Mouse (Mus musculus) intestine, embryonic 14.5 days (tissue): ENCODE data around the gene Gm960. TPM values are rescaled to one million over a fixed set of nuclear protein-coding genes. Genes with fewer than 3 reads are reported as not detected.

Experiments used
- ATAC-seq: fragments of 200-750 bp; cut with Nextera tagmentation; replicated peaks from 2 replicates; pipeline ENCODE4 v1.8.0; 2017; ENCODE audit warnings: low read depth, moderate number of reproducible peaks, moderate TSS enrichment, moderate library complexity; ENCODE audit not compliant: low FRiP score, low TSS enrichment
- DNase-seq: peaks from one replicate; pipeline ENCODE4 v3.0.0-alpha.2; 2018; ENCODE audit warnings: low spot score
- H3K27ac ChIP-seq: fragments of 300-500 bp; sonication (generic); 2 replicates; pipeline ENCODE4 v1.5.1; 2014; ENCODE audit warnings: low read depth, mild to moderate bottlenecking, control low read depth
- H3K27me3 ChIP-seq: fragments of 300-500 bp; sonication (generic); replicated peaks from 2 replicates; pipeline ENCODE4 v1.6.1; 2014; ENCODE audit warnings: low read length, control low read depth; ENCODE audit not compliant: control insufficient read depth, insufficient read depth
- H3K36me3 ChIP-seq: fragments of 300-500 bp; sonication (generic); 2 replicates; pipeline ENCODE4 v1.6.1; 2014; ENCODE audit warnings: low read length, control low read depth; ENCODE audit not compliant: control insufficient read depth, insufficient read depth
- H3K4me1 ChIP-seq: fragments of 300-500 bp; sonication (generic); replicated peaks from 2 replicates; pipeline ENCODE4 v1.6.1; 2014; ENCODE audit warnings: low read length, control low read depth, mixed read lengths; ENCODE audit not compliant: control insufficient read depth, insufficient read depth
- H3K4me2 ChIP-seq: fragments of 300-500 bp; sonication (generic); 2 replicates; pipeline ENCODE4 v1.6.1; 2014; ENCODE audit warnings: low read length
- H3K4me3 ChIP-seq: fragments of 300-500 bp; sonication (generic); 2 replicates; pipeline ENCODE4 v1.5.1; 2014; ENCODE audit warnings: low read depth, low read length, control low read depth, mixed read lengths
- H3K9ac ChIP-seq: fragments of 300-500 bp; sonication (generic); 2 replicates; pipeline ENCODE4 v1.6.1; 2014; ENCODE audit warnings: mild to moderate bottlenecking, low read length
- H3K9me3 ChIP-seq: fragments of 300-500 bp; sonication (generic); 2 replicates; pipeline ENCODE4 v1.6.1; 2016; ENCODE audit warnings: low read length, control low read depth; ENCODE audit not compliant: control insufficient read depth
- WGBS: fragments of 180-500 bp; shearing (Covaris S2); extraction: QIAGEN DNeasy Blood & Tissue Kit; methylation state at CpG from one replicate; pipeline ENCODE4 v1.1.7; 2014; 5-methylcytosine and 5-hydroxymethylcytosine counted together
- polyA plus RNA-seq: library from polyadenylated mRNA; unstranded; fragments of >200 nt; fragmentation: Nextera tagmentation; extraction: Ambion mirVana; gene quantifications from 2 replicates; pipeline ENCODE4 v1.2.1, GENCODE M21; 2014

Gm960 gene
- polyA plus RNA-seq, 1 experiment from 2014 or later, result 3.8 TPM

DNA sequence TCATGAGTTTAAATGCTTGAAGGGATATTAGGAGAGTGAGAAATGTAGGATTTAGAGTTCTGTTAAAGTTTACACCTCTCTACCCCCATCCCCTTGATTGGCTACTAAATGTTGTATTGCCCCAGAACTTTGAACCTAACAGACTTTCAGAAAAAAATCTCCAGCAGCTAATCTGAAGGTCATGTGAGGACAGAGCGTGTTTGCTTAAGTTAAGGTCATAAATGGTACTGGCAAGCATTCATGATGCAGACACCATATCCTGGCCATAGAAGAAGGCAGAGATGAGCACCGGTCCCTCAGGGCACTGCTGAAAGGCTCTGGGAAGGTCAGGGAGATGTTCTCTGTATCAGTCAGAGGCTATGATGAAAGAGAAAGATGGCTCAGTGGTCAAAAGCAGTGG lies 18.8 kb upstream of the Gm960 start:
- WGBS, result 90% methylated on average over 2 of the region's 2 CpGs
- Histone ChIP-seq H3K4me1 (0 out of 2 replicates have a peak, but pooled peaks cover 2% of the 10 kb centered on the region), H3K9ac (no peak overlapping the region), H3K4me2 (no peak overlapping the region), H3K4me3 (no peak overlapping the region), H3K27me3 (peaks cover 27% of the 10 kb centered on the region), H3K9me3 (no peaks in the 10 kb centered on the region), H3K27ac (no peak overlapping the region), H3K36me3 (no peaks in the 10 kb centered on the region)
- DNase-seq (no peak), ATAC-seq (no peak)

- no peak overlapping the region for H3K4me3 ChIP-seq
- ATAC-seq (no peak), DNase-seq (no peak)
- H3K9me3 ChIP-seq, result no peaks in the 10 kb centered on the region
- 95% methylated on average over 14 of the region's 14 CpGs for WGBS
- H3K36me3 ChIP-seq, result no peaks in the 10 kb centered on the region
- 0 out of 2 replicates have a peak, but pooled peaks cover 2% of the 10 kb centered on the region for H3K4me1 ChIP-seq
- H3K27ac ChIP-seq, result no peak overlapping the region
- no peak overlapping the region for H3K9ac ChIP-seq
- H3K4me2 ChIP-seq, result no peak overlapping the region
- H3K27me3 ChIP-seq, result peaks cover 33% of the 10 kb centered on the region
Measured at GRCm38 (mm10) chr19:4716756-4717155, 18.3 kb upstream of the Gm960 start.

DNA sequence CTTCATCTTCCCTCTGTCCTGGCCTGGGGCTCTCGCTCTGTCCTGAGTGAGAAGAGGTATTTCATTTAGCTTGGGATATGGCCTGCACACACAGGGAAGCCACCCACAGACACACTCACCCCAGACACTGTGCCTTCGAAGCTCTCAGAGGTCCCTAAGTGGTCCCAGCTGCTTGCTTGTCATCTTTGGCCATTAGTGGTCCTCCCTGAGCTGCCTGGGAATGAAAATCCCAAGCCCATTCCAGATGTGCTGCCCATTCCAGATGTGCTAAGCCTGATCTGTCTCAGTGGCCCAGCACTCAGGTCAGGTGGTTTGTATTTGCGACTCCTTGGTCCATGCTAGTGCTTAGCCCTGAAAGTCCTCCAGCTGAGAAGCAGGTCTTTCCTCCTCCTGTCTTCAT lies 15.4 kb upstream of the Gm960 start:
- no peak for ATAC-seq
- WGBS, result 63% methylated on average over 3 of the region's 3 CpGs

GRCm38 (mm10) chr19:4712781-4713526 lies 14.5 kb upstream of the Gm960 start:
- ATAC-seq (no peak), DNase-seq (no peak)
- H3K4me2 ChIP-seq, result peak overlapping the region; percentile 99
- H3K9me3 ChIP-seq, result no peaks in the 10 kb centered on the region
- H3K27me3 ChIP-seq, result peaks cover 54% of the 10 kb centered on the region
- H3K36me3 ChIP-seq, result no peaks in the 10 kb centered on the region
- 49% methylated on average over 13 of the region's 13 CpGs for whole genome bisulfite sequencing
- no peak overlapping the region for H3K27ac ChIP-seq
- peak overlapping the region; percentile 61 for H3K4me3 ChIP-seq
- no peak overlapping the region for H3K9ac ChIP-seq
- H3K4me1 ChIP-seq, result 0 out of 2 replicates have a peak, but pooled peaks cover 2% of the 10 kb centered on the region

More for the DNA sequence above, 15.4 kb upstream of the Gm960 start:
- no peak for DNase-seq
- Histone ChIP-seq H3K27me3 (peaks cover 54% of the 10 kb centered on the region), H3K9me3 (no peaks in the 10 kb centered on the region), H3K4me1 (0 out of 2 replicates have a peak, but pooled peaks cover 2% of the 10 kb centered on the region), H3K4me3 (no peak overlapping the region), H3K9ac (no peak overlapping the region), H3K36me3 (no peaks in the 10 kb centered on the region), H3K4me2 (no peak overlapping the region), H3K27ac (no peak overlapping the region)

GRCm38 (mm10) chr19:4712156-4712780 lies 13.8 kb upstream of the Gm960 start:
- under 1% methylated on average over 59 of the region's 60 CpGs for WGBS
- H3K9me3 ChIP-seq, result no peaks in the 10 kb centered on the region
- H3K27me3 ChIP-seq, result peaks cover 54% of the 10 kb centered on the region
- no peaks in the 10 kb centered on the region for H3K36me3 ChIP-seq
- ATAC-seq, result peak; percentile 15; the same call in 1 of the 2 replicates
- peak overlapping the region; percentile 61 for H3K4me3 ChIP-seq
- peak overlapping the region; percentile 99 for H3K4me2 ChIP-seq
- peak overlapping the region; percentile 57 for H3K9ac ChIP-seq
- peak; percentile 73 for DNase-seq
- 0 out of 2 replicates have a peak, but pooled peaks cover 2% of the 10 kb centered on the region for H3K4me1 ChIP-seq
- H3K27ac ChIP-seq, result no peak overlapping the region

GRCm38 (mm10) chr19:4711601-4712155 lies 13.2 kb upstream of the Gm960 start:
- ATAC-seq (peak; percentile 55; the same call in 1 of the 2 replicates), DNase-seq (peak; percentile 66)
- Histone ChIP-seq H3K36me3 (no peaks in the 10 kb centered on the region), H3K4me1 (0 out of 2 replicates have a peak, but pooled peaks cover 2% of the 10 kb centered on the region), H3K4me3 (peak overlapping the region; percentile 61), H3K9me3 (no peaks in the 10 kb centered on the region), H3K9ac (peak overlapping the region; percentile 57), H3K27ac (no peak overlapping the region), H3K4me2 (peak overlapping the region; percentile 99), H3K27me3 (peaks cover 54% of the 10 kb centered on the region)
- 1% methylated on average over 61 of the region's 65 CpGs for WGBS

GRCm38 (mm10) chr19:4711098-4711600 lies 12.7 kb upstream of the Gm960 start, which contains the start of gene Sptbn2:
Sptbn2 (plus strand) TSS chr19:4711167.
- no peak for ATAC-seq
- 14% methylated on average over 13 of the region's 13 CpGs for WGBS
- no peaks in the 10 kb centered on the region for H3K9me3 ChIP-seq
- DNase-seq, result peak; percentile 64
- peak within 1 kb of the TSS; percentile 99 for H3K4me2 ChIP-seq
- no peaks in the 10 kb centered on the region for H3K36me3 ChIP-seq
- H3K9ac ChIP-seq, result peak within 1 kb of the TSS; percentile 57
- 0 out of 2 replicates have a peak, but pooled peaks cover 2% of the 10 kb centered on the region for H3K4me1 ChIP-seq
- H3K27ac ChIP-seq, result no peak within 1 kb of the TSS
- H3K27me3 ChIP-seq, result peaks cover 54% of the 10 kb centered on the region
- H3K4me3 ChIP-seq, result peak within 1 kb of the TSS; percentile 61

GRCm38 (mm10) chr19:4708765-4709164 lies 10.3 kb upstream of the Gm960 start:
- no peak overlapping the region for H3K27ac ChIP-seq
- H3K27me3 ChIP-seq, result peaks cover 42% of the 10 kb centered on the region
- H3K36me3 ChIP-seq, result no peaks in the 10 kb centered on the region
- no peak overlapping the region for H3K4me3 ChIP-seq
- ATAC-seq (no peak), DNase-seq (no peak)
- H3K4me2 ChIP-seq, result no peak overlapping the region
- WGBS, result 80% methylated on average over 10 of the region's 10 CpGs
- no peak overlapping the region for H3K9ac ChIP-seq
- H3K9me3 ChIP-seq, result no peaks in the 10 kb centered on the region
- H3K4me1 ChIP-seq, result 0 out of 2 replicates have a peak, but pooled peaks cover 2% of the 10 kb centered on the region
